Comparison of ENCODE assay signal across 9 mouse cellular contexts in genomic region chr10:122912701-122913368, GRCm38 (mm10).
A peak's percentile ranks its signal among the peaks of the same experiment; 100 is the strongest.
DNase-seq lines count a peak whose midpoint lies in the region; ATAC-seq lines count a peak whose summit lies in the region.
"Had no signal": no experiment of that assay in that cellular context is flagged by ENCODE, and none has a peak within 500 bp of the region (broad histone marks: within the 10 kb centered on the region; RNA-seq: fewer than 3 reads in every experiment).

No protein-coding gene starts in this region.

- peak; percentile 58 for ATAC-seq in forebrain, embryonic 11.5 days (replicated peaks; ENCODE audit: low FRiP score)
- peak; percentile 71 for ATAC-seq in heart, embryonic 12.5 days (ENCODE audit: insufficient number of reproducible peaks, low FRiP score)
- ATAC-seq in kidney, embryonic 14.5 days (ENCODE audit: low FRiP score, low TSS enrichment): peak; percentile 80
- peak; percentile 89 for ATAC-seq in limb, embryonic 13.5 days (ENCODE audit: low FRiP score, low read depth)
- peak; percentile 94 for ATAC-seq in midbrain, embryonic 15.5 days (replicated peaks)

- H3K27me3 ChIP-seq in forebrain, embryonic 11.5 days (ENCODE audit: control insufficient read depth, insufficient read depth, low read length): no peaks in the 10 kb centered on the region
- no peaks in the 10 kb centered on the region for H3K27me3 ChIP-seq in heart, embryonic 12.5 days (replicated peaks)
- H3K27me3 ChIP-seq in kidney, embryonic 14.5 days (ENCODE audit: control insufficient read depth, insufficient read depth, low read length): no peaks in the 10 kb centered on the region
- H3K27me3 ChIP-seq in limb, embryonic 13.5 days: no peaks in the 10 kb centered on the region
- no peaks in the 10 kb centered on the region for H3K27me3 ChIP-seq in midbrain, embryonic 15.5 days (replicated peaks)
- H3K27me3 ChIP-seq: liver, embryonic 13.5 days had no signal

- no peak overlapping the region for H3K4me3 ChIP-seq in forebrain, embryonic 11.5 days (ENCODE audit: low read depth, low read length)
- no peak overlapping the region for H3K4me3 ChIP-seq in heart, embryonic 12.5 days
- no peak overlapping the region for H3K4me3 ChIP-seq in kidney, embryonic 14.5 days (ENCODE audit: low read length)
- peak overlapping the region; percentile 27 for H3K4me3 ChIP-seq in limb, embryonic 13.5 days
- H3K4me3 ChIP-seq in midbrain, embryonic 15.5 days: no peak overlapping the region
- H3K4me3 ChIP-seq: liver, embryonic 13.5 days had no signal

- WGBS in forebrain, embryonic 11.5 days: 18% methylated on average over 19 of the region's 19 CpGs
- 16% methylated on average over 19 of the region's 19 CpGs for WGBS in heart, embryonic 12.5 days
- WGBS in kidney, embryonic 14.5 days: 6% methylated on average over 19 of the region's 19 CpGs
- 4% methylated on average over 19 of the region's 19 CpGs for WGBS in limb, embryonic 13.5 days
- WGBS in midbrain, embryonic 15.5 days: 17% methylated on average over 19 of the region's 19 CpGs

- peak overlapping the region; percentile 43; the same call in 1 of the 2 replicates for H3K27ac ChIP-seq in forebrain, embryonic 11.5 days (ENCODE audit: low read depth, low read length)
- H3K27ac ChIP-seq in heart, embryonic 12.5 days (ENCODE audit: poor library complexity, severe bottlenecking): peak overlapping the region; percentile 65
- peak overlapping the region; percentile 90 for H3K27ac ChIP-seq in kidney, embryonic 14.5 days (ENCODE audit: low read depth, low read length)
- H3K27ac ChIP-seq in limb, embryonic 13.5 days: peak overlapping the region; percentile 99
- peak overlapping the region; percentile 59 for H3K27ac ChIP-seq in midbrain, embryonic 15.5 days
- H3K27ac ChIP-seq: liver, embryonic 13.5 days had no signal

- peak overlapping the region; percentile 39 for H3K9ac ChIP-seq in forebrain, embryonic 11.5 days (ENCODE audit: low read length)
- H3K9ac ChIP-seq in heart, embryonic 12.5 days: no peak overlapping the region
- H3K9ac ChIP-seq in kidney, embryonic 14.5 days (ENCODE audit: low read depth, low read length): peak overlapping the region; percentile 48
- H3K9ac ChIP-seq in limb, embryonic 13.5 days: peak overlapping the region; percentile 57
- 0 out of 2 replicates have a peak overlapping the region, but pooled peaks have one; percentile 10 for H3K9ac ChIP-seq in midbrain, embryonic 15.5 days
- H3K9ac ChIP-seq: liver, embryonic 13.5 days had no signal

- DNase-seq in spleen, adult 18-20 months: peak; percentile 13 to 24
- no peak for DNase-seq in spleen, adult 12 weeks (ENCODE audit: low spot score)
- DNase-seq in forebrain, embryonic 11.5 days (ENCODE audit: low spot score): peak; percentile 68
- peak; percentile 56 for DNase-seq in telencephalon, adult 2 months (ENCODE audit: low read depth, low spot score)
- DNase-seq: liver, embryonic 13.5 days had no signal

- peaks cover 6% of the 10 kb centered on the region; the same call in 1 of the 2 replicates for H3K4me1 ChIP-seq in forebrain, embryonic 11.5 days (replicated peaks; ENCODE audit: control insufficient read depth, insufficient read depth, low read length)
- peaks cover 14% of the 10 kb centered on the region; the same call in 1 of the 2 replicates for H3K4me1 ChIP-seq in heart, embryonic 12.5 days (replicated peaks)
- H3K4me1 ChIP-seq in kidney, embryonic 14.5 days (ENCODE audit: control insufficient read depth, insufficient read depth, low read length): peaks cover 51% of the 10 kb centered on the region
- H3K4me1 ChIP-seq in limb, embryonic 13.5 days: peaks cover 68% of the 10 kb centered on the region
- peaks cover 16% of the 10 kb centered on the region for H3K4me1 ChIP-seq in midbrain, embryonic 15.5 days

- no peaks in the 10 kb centered on the region for H3K9me3 ChIP-seq in forebrain, embryonic 11.5 days (ENCODE audit: control insufficient read depth, low read length)
- H3K9me3 ChIP-seq in heart, embryonic 12.5 days (replicated peaks): no peaks in the 10 kb centered on the region
- no peaks in the 10 kb centered on the region for H3K9me3 ChIP-seq in kidney, embryonic 14.5 days (ENCODE audit: control insufficient read depth, low read length)
- no peaks in the 10 kb centered on the region for H3K9me3 ChIP-seq in limb, embryonic 13.5 days
- no peaks in the 10 kb centered on the region for H3K9me3 ChIP-seq in midbrain, embryonic 15.5 days
- H3K9me3 ChIP-seq: liver, embryonic 13.5 days had no signal

- H3K36me3 ChIP-seq in forebrain, embryonic 11.5 days (ENCODE audit: control insufficient read depth, insufficient read depth, low read length): no peaks in the 10 kb centered on the region
- H3K36me3 ChIP-seq in heart, embryonic 12.5 days: no peaks in the 10 kb centered on the region
- H3K36me3 ChIP-seq in kidney, embryonic 14.5 days (ENCODE audit: control insufficient read depth, insufficient read depth, low read length): no peaks in the 10 kb centered on the region
- no peaks in the 10 kb centered on the region for H3K36me3 ChIP-seq in limb, embryonic 13.5 days
- H3K36me3 ChIP-seq in midbrain, embryonic 15.5 days (replicated peaks): no peaks in the 10 kb centered on the region
- H3K36me3 ChIP-seq: liver, embryonic 13.5 days had no signal

- no peak overlapping the region for H3K4me2 ChIP-seq in forebrain, embryonic 11.5 days (ENCODE audit: low read depth, low read length, severe bottlenecking)
- H3K4me2 ChIP-seq in heart, embryonic 12.5 days: peak overlapping the region; percentile 27
- H3K4me2 ChIP-seq in kidney, embryonic 14.5 days (replicated peaks; ENCODE audit: low read depth, low read length): peak overlapping the region; percentile 19
- H3K4me2 ChIP-seq in limb, embryonic 13.5 days (replicated peaks): peak overlapping the region; percentile 58
- H3K4me2 ChIP-seq in midbrain, embryonic 15.5 days: no peak overlapping the region
- H3K4me2 ChIP-seq: liver, embryonic 13.5 days had no signal

Comparison
In these comparisons a context has a peak if more than half of its experiments do, and no peak if none do; other contexts are left out.
1. H3K27ac ChIP-seq: peak in every context shown above with its lines; median percentile 99 in limb, embryonic 13.5 days; 90 in kidney, embryonic 14.5 days; 65 in heart, embryonic 12.5 days; 59 in midbrain, embryonic 15.5 days; 43 in forebrain, embryonic 11.5 days.
2. H3K4me2 ChIP-seq: peak in heart, embryonic 12.5 days (single experiment), kidney, embryonic 14.5 days (single experiment) and limb, embryonic 13.5 days (single experiment); none in forebrain, embryonic 11.5 days (single experiment) and midbrain, embryonic 15.5 days (single experiment).
3. Peak in every context shown above with its lines, with median percentiles within 50 percentile points of each other: ATAC-seq.